Mouse (Mus musculus) heart, postnatal 14 days (tissue): ENCODE results near the gene Zdhhc6. TPM values are rescaled to one million over a fixed set of nuclear protein-coding genes. Genes with fewer than 3 reads are reported as not detected.

Experiments
- DNase-seq, 2 experiments: peaks; one replicate each; pipeline ENCODE4 v3.0.0; 2021 to 2022
- intact Hi-C: fragments of 180-260 bp; cut with DNase I; formaldehyde crosslinking; loops from one replicate; pipeline ENCODE4 v1.15.1; 2025
- total RNA-seq, 2 experiments: library from RNA; stranded (reverse); gene quantifications; 2 replicates each; pipeline ENCODE4 v1.2.3; 2021

Gene Zdhhc6
- total RNA-seq, 2 experiments from 2014 or later: 18.8 to 20.4 TPM

DNA sequence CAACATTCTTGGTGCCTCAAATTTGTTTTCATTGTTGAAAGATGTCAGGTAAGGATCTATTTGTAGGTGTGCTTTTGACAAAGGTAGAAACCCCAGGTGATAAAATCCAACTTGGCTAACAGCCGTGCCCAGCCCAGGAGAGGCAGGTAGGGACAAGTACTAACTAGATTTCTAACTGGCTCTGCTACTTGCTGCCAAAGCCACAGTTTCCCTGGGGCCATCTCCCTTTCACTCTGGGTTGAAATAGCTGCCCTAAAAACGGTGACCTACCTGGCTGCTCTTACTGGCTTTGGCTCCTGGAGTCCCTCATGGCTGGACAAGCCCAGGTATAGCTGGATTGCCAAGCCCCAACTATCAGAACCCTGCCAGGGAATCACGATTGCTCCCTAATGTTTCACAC is 49.0 kb downstream of the Zdhhc6 start:
- DNase-seq: no peak
- intact Hi-C loops: no loop called here

- intact Hi-C loops: no loop called here
- no peak for DNase-seq
These were observed 50.6 kb downstream of the Zdhhc6 start for GRCm38 (mm10) chr19:55265269-55265668.

- intact Hi-C loops: no loop called here
- DNase-seq: no peak
These were observed 55.2 kb downstream of the Zdhhc6 start for GRCm38 (mm10) chr19:55260389-55261184.

- intact Hi-C loops: no loop called here
- no peak for DNase-seq
These were observed 57.3 kb downstream of the Zdhhc6 start for GRCm38 (mm10) chr19:55258514-55258913.

- no peak for DNase-seq
- intact Hi-C loops: no loop called here
These were observed 58.0 kb downstream of the Zdhhc6 start for GRCm38 (mm10) chr19:55257656-55258375.

GRCm38 (mm10) chr19:55256156-55256555 is 59.7 kb downstream of the Zdhhc6 start:
- DNase-seq: no peak
- intact Hi-C loops: no loop called here

DNA sequence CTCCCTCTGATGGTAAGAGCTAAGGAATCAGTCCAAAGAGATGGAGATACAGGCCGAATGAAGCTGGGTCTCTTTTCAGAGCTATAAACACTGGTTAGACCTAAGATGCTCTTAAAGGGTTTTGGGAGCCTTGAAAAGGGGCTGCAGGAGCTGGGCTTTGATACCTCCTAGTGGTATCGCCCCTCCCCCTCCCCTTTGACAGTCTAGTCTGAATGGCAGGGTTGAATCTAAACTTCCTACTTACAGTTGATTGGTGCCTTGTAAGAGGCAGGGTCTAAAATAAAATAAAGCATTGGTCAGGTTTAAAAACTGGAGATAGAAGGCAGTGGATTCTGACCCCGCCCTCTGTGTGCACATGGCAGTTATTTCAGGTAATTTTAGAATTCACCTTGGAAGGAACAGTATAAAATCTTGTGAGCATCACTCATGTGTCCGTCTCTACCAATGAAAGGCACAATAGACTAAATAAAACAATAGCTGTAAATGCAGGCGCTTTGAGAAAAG is 61.3 kb downstream of the Zdhhc6 start:
- peak in 1 of 2 experiments; percentile 13 for DNase-seq
- intact Hi-C loops: no loop called here

- intact Hi-C loops: no loop called here
These were observed 62.0 kb downstream of the Zdhhc6 start for GRCm38 (mm10) chr19:55253570-55254441.

GRCm38 (mm10) chr19:55253239-55253569 is 62.6 kb downstream of the Zdhhc6 start:
- DNase-seq: no peak
- intact Hi-C loops: no loop called here

More at GRCm38 (mm10) chr19:55253570-55254441, 62.0 kb downstream of the Zdhhc6 start:
- DNase-seq: peak; percentile 61 to 69

DNA sequence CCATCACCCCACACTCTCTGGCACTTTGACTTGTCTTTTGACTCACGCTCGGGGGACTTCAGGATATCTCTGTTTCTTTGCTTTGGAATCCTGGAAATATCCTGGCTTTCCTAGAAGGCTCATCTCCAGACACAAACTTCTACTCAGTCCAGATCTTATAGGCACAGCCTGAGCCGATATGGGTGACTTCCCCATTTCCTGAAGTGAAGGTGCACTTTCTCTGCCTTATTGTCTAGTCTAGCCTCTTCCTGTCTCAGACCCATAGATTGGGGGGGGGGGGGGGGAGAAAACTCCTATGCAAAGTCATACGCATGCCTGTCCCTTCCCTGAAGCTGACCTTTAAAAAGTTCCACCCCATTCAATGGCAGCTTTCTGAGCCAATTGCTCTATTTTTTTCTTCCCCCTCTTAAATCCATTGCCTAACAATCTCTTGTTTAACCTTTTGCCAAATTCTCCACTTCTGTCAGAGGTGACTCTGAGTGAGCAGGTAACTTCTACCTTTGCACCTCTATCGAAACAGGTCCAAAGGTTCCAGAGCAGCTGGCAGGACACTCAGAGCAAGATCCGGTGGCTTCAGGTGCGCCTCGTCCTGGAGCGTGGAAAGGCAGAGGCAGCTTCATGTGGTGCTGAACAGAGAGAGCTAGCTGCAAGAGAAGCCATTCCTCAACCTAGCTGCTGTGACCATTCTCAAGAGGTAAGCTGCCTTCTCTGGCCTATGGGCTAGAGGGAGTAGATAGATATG is 64.3 kb downstream of the Zdhhc6 start, which contains the start of gene Acsl5:
TSS of gene Acsl5 (plus strand) at position 556 of the 742 bp plus-strand sequence.
- no peak for DNase-seq
- intact Hi-C loops: no loop called here

GRCm38 (mm10) chr19:55250451-55250850 is 65.4 kb downstream of the Zdhhc6 start:
- intact Hi-C loops: no loop called here
- no peak for DNase-seq

GRCm38 (mm10) chr19:55247991-55248520 is 67.8 kb downstream of the Zdhhc6 start:
- intact Hi-C loops: no loop called here
- DNase-seq: no peak

- intact Hi-C loops: no loop called here
- DNase-seq: no peak
These were observed 68.3 kb downstream of the Zdhhc6 start for GRCm38 (mm10) chr19:55247563-55247962.

- intact Hi-C loops: loop anchor here (2.0 kb wide), 1 partner anchor 26 kb away; no protein-coding TSS in a partner anchor
- DNase-seq: peak; percentile 70 to 79
These were observed 71.0 kb downstream of the Zdhhc6 start for GRCm38 (mm10) chr19:55244791-55245231.

DNA sequence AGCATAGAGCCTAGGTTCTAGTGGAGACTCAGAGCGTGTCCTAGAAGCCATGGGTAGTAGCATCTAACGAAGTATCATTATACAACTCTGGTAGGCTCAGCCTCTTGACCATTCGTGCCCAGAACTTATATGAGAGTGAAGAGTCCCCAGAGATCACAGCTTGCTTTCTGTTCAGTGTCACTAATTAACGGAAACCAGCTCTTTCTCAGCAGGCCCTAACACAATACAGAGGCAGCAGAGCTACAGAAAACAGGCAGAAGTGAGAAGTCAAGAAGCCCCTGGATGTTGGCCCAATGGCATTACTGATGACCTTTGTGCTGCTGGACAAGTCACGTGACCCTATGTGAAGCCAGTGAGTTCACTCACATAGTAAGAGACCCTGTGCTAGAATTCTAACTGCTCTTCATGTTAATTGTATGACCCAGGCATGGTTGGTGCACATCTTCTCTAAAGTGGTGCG is 74.6 kb downstream of the Zdhhc6 start, which contains the start of gene Gucy2g:
TSS of gene Gucy2g (minus strand) at position 51 of the 460 bp plus-strand sequence.
- no peak for DNase-seq
- intact Hi-C loops: no loop called here

GRCm38 (mm10) chr19:55239766-55240426 is 75.9 kb downstream of the Zdhhc6 start:
- intact Hi-C loops: no loop called here
- DNase-seq: no peak

GRCm38 (mm10) chr19:55236564-55236963 is 79.3 kb downstream of the Zdhhc6 start:
- intact Hi-C loops: no loop called here
- DNase-seq: no peak

DNA sequence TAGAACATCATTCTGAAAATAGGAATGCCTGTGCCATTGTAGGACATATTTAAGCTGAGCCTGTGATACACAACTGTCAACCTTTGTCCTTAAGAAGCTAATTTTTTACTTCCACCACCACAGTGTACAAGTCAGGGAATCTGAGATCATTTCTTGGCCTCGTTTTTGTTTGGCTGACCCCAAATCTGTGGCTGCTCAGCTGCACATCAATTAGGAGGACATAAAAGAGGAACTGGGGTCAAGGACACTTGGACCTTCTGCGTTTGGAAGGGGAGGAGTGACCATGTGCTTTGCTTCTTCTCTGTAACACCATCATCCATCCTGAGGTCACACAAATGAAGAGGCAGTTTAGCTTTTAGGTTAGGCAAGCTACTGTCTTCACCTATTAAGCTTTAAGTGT is 79.8 kb downstream of the Zdhhc6 start:
- peak in 1 of 2 experiments; percentile 16 for DNase-seq
- intact Hi-C loops: no loop called here

DNA sequence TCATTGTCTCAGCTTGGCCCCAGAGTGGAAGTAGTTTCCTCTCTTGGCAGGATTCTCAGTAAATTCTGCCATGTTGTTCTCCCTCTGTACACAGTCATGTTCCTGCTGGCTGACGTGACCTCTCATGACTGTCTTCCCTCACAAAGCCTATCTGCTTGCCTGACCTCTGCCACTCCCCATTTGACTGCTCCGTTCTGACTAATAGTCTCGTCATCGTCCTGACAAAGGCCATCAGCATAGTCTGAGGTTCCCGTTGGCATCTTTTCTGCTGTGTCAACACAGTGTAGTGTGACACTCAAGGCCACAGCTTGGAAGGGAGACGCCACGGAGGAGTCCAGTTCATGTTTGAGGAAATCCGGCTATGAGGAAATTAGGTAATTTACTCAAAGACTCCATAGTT is 83.7 kb downstream of the Zdhhc6 start:
- peak; percentile 21 to 42 for DNase-seq
- intact Hi-C loops: no loop called here
